Comparison of ENCODE assay signal across 8 mouse cellular contexts in the genomic region with DNA sequence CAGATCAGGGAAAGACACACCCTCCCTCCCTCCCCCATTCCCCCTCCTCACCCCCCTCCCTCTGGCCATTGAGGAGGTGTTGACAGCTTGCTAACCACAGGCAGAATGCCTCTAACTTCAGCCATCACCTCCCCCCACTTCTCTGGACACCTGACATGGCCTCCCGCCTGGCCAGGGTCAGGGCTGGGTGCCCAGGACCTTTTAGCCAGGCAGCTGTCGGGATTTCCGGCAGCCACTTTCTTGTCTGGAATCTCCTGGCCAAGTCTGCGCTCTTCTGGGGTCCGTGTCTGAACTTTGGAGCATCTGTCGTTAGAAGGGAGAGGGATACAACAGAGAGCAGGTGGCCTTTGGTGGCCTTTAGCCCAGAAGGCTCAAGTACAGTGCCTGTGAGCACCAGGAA. TPM values are rescaled to one million over a fixed set of nuclear protein-coding genes. Genes with fewer than 3 reads are reported as not detected.
DNase-seq lines count a peak whose midpoint lies in the region; ATAC-seq and TF ChIP-seq lines count a peak whose summit lies in the region.

No protein-coding gene starts in this region.

- no peak overlapping the region for H3K4me3 ChIP-seq in stomach, embryonic 16.5 days (replicated peaks; ENCODE audit: low read length)
- no peak overlapping the region for H3K4me3 ChIP-seq in stomach, postnatal 0 days (ENCODE audit: low read depth, low read length)
- H3K4me3 ChIP-seq in kidney, postnatal 0 days (replicated peaks; ENCODE audit: low read depth, low read length) = no peak overlapping the region

- H3K27me3 ChIP-seq in stomach, embryonic 16.5 days (ENCODE audit: control insufficient read depth, insufficient read depth, low read length) = no peaks in the 10 kb centered on the region
- no peaks in the 10 kb centered on the region for H3K27me3 ChIP-seq in stomach, postnatal 0 days (ENCODE audit: control insufficient read depth, insufficient read depth, low read length)
- no peaks in the 10 kb centered on the region for H3K27me3 ChIP-seq in kidney, postnatal 0 days (ENCODE audit: insufficient read depth, low read length)

- DNase-seq in stomach, postnatal 0 days (ENCODE audit: low spot score) = no peak
- peak; percentile 70 for DNase-seq in heart, adult 8-10 months (ENCODE audit: low spot score)
- DNase-seq in kidney, postnatal 0 days (ENCODE audit: low spot score) = peak; percentile 35
- peak; percentile 44 for DNase-seq in yolk sac, embryonic 10.5 days (ENCODE audit: low spot score)
- DNase-seq in testis, postnatal 10 days (ENCODE audit: low spot score) = no peak
- no peak for DNase-seq in left cerebral cortex, adult 11 months (ENCODE audit: low spot score)
- DNase-seq in left cerebral cortex, adult 8-10 months (ENCODE audit: low spot score in 2 of 2) = no peak

- no peak overlapping the region for H3K4me2 ChIP-seq in stomach, embryonic 16.5 days (ENCODE audit: low read depth, low read length)
- H3K4me2 ChIP-seq in stomach, postnatal 0 days (replicated peaks; ENCODE audit: low read depth) = no peak overlapping the region
- no peak overlapping the region for H3K4me2 ChIP-seq in kidney, postnatal 0 days (ENCODE audit: low read length)

- 31% methylated on average over 6 of the region's 6 CpGs for WGBS in stomach, embryonic 16.5 days
- WGBS in stomach, postnatal 0 days = 33% methylated on average over 6 of the region's 6 CpGs
- WGBS in kidney, postnatal 0 days = 17% methylated on average over 6 of the region's 6 CpGs

- no peak for TF ChIP-seq CTCF in stomach, postnatal 0 days (IDR thresholded peaks at IDR 0.05; ENCODE audit: low read depth)
- no peak for TF ChIP-seq CTCF in kidney, postnatal 0 days (IDR thresholded peaks at IDR 0.05; ENCODE audit: low read depth)

- no peak overlapping the region for H3K27ac ChIP-seq in stomach, embryonic 16.5 days (ENCODE audit: low read length)
- no peak overlapping the region for H3K27ac ChIP-seq in stomach, postnatal 0 days (replicated peaks)
- H3K27ac ChIP-seq in kidney, postnatal 0 days = no peak overlapping the region

- no peak for TF ChIP-seq EP300 in stomach, postnatal 0 days (optimal IDR thresholded peaks at IDR 0.05)

- H3K9me3 ChIP-seq in stomach, embryonic 16.5 days (replicated peaks; ENCODE audit: control insufficient read depth, low read length) = no peaks in the 10 kb centered on the region
- no peaks in the 10 kb centered on the region for H3K9me3 ChIP-seq in stomach, postnatal 0 days (ENCODE audit: control insufficient read depth, low read length)
- H3K9me3 ChIP-seq in kidney, postnatal 0 days (replicated peaks; ENCODE audit: low read length) = no peaks in the 10 kb centered on the region

- no peak overlapping the region for H3K9ac ChIP-seq in stomach, embryonic 16.5 days (ENCODE audit: low read length)
- H3K9ac ChIP-seq in stomach, postnatal 0 days (ENCODE audit: low read length) = no peak overlapping the region
- no peak overlapping the region for H3K9ac ChIP-seq in kidney, postnatal 0 days (ENCODE audit: low read depth, low read length)

- ATAC-seq in stomach, embryonic 16.5 days (ENCODE audit: insufficient read depth, low FRiP score) = 0 out of 2 replicates have a peak, but pooled peaks have one; percentile 6
- no peak for ATAC-seq in stomach, postnatal 0 days (ENCODE audit: low FRiP score, low TSS enrichment)
- peak; percentile 70 for ATAC-seq in kidney, postnatal 0 days (replicated peaks; ENCODE audit: low FRiP score, low read depth)

- 0 out of 2 replicates have a peak, but pooled peaks cover 2% of the 10 kb centered on the region for H3K4me1 ChIP-seq in stomach, embryonic 16.5 days (ENCODE audit: control insufficient read depth, insufficient read depth, low read length)
- 0 out of 2 replicates have a peak, but pooled peaks cover 3% of the 10 kb centered on the region for H3K4me1 ChIP-seq in stomach, postnatal 0 days (replicated peaks; ENCODE audit: control insufficient read depth, insufficient read depth)
- H3K4me1 ChIP-seq in kidney, postnatal 0 days (replicated peaks; ENCODE audit: insufficient read depth, low read length) = peaks cover 18% of the 10 kb centered on the region

- no peaks in the 10 kb centered on the region for H3K36me3 ChIP-seq in stomach, embryonic 16.5 days (ENCODE audit: control insufficient read depth, insufficient read depth, low read length)
- H3K36me3 ChIP-seq in stomach, postnatal 0 days (ENCODE audit: control insufficient read depth, insufficient read depth, low read length) = no peaks in the 10 kb centered on the region
- H3K36me3 ChIP-seq in kidney, postnatal 0 days (ENCODE audit: insufficient read depth, low read length) = no peaks in the 10 kb centered on the region

RNA-seq across cellular contexts. Expression of gene Rpl29, which starts 24.0 kb away (rescaled TPM):
- polyA plus RNA-seq in stomach, embryonic 16.5 days (2015; fragmentation: Nextera tagmentation; extraction: Ambion mirVana) = 747 and 881 TPM in 2 replicates
- 810 and 847 TPM in 2 replicates for polyA plus RNA-seq in stomach, postnatal 0 days (2015; fragmentation: Nextera tagmentation; extraction: Ambion mirVana)
- total RNA-seq in heart, adult 8-10 months (2022) = 100 to 1,000 TPM; 256 to 304 (median 274) TPM
- polyA plus RNA-seq in kidney, postnatal 0 days (2015; fragmentation: Nextera tagmentation; extraction: Ambion mirVana) = 1,104 and 1,207 TPM in 2 replicates
- total RNA-seq in left cerebral cortex, adult 8-10 months (2022) = 100 to 1,000 TPM; 266 to 312 (median 299) TPM

RNA-seq across cellular contexts. Expression of gene Acy1, which starts 32.8 kb away (rescaled TPM):
- polyA plus RNA-seq in stomach, embryonic 16.5 days (2015; fragmentation: Nextera tagmentation; extraction: Ambion mirVana) = 43.4 and 44.3 TPM in 2 replicates
- 20.7 and 23.9 TPM in 2 replicates for polyA plus RNA-seq in stomach, postnatal 0 days (2015; fragmentation: Nextera tagmentation; extraction: Ambion mirVana)
- total RNA-seq in heart, adult 8-10 months (2022) = 10 to 100 TPM; 23.1 to 28.9 (median 25.7) TPM
- polyA plus RNA-seq in kidney, postnatal 0 days (2015; fragmentation: Nextera tagmentation; extraction: Ambion mirVana) = 62.9 and 67.0 TPM in 2 replicates
- 10 to 100 TPM; 23.2 to 24.3 (median 23.7) TPM for total RNA-seq in left cerebral cortex, adult 8-10 months (2022)

RNA-seq across cellular contexts. Expression of gene Dusp7, which starts 36.8 kb away (rescaled TPM):
- 14.2 and 14.5 TPM in 2 replicates for polyA plus RNA-seq in stomach, embryonic 16.5 days (2015; fragmentation: Nextera tagmentation; extraction: Ambion mirVana)
- 12.3 and 12.7 TPM in 2 replicates for polyA plus RNA-seq in stomach, postnatal 0 days (2015; fragmentation: Nextera tagmentation; extraction: Ambion mirVana)
- total RNA-seq in heart, adult 8-10 months (2022) = 10 to 100 TPM; 53.4 to 67.0 (median 62.7) TPM
- polyA plus RNA-seq in kidney, postnatal 0 days (2015; fragmentation: Nextera tagmentation; extraction: Ambion mirVana) = 15.1 and 15.8 TPM in 2 replicates
- total RNA-seq in left cerebral cortex, adult 8-10 months (2022) = 100 to 1,000 TPM in 1 of 4 experiments, 10 to 100 TPM in 3; 89.5 to 103 (median 93.0) TPM

RNA-seq across cellular contexts. Expression of gene Abhd14b, which starts 42.0 kb away (rescaled TPM):
- 28.3 and 35.8 TPM in 2 replicates for polyA plus RNA-seq in stomach, embryonic 16.5 days (2015; fragmentation: Nextera tagmentation; extraction: Ambion mirVana)
- polyA plus RNA-seq in stomach, postnatal 0 days (2015; fragmentation: Nextera tagmentation; extraction: Ambion mirVana) = 39.0 and 46.0 TPM in 2 replicates
- total RNA-seq in heart, adult 8-10 months (2022) = 10 to 100 TPM in 2 of 4 experiments, 1 to 10 TPM in 2; 6.0 to 11.8 (median 9.6) TPM
- polyA plus RNA-seq in kidney, postnatal 0 days (2015; fragmentation: Nextera tagmentation; extraction: Ambion mirVana) = 72.8 and 75.2 TPM in 2 replicates
- total RNA-seq in left cerebral cortex, adult 8-10 months (2022) = 10 to 100 TPM; 14.6 to 16.1 (median 15.3) TPM

RNA-seq across cellular contexts. Expression of gene Abhd14a, which starts 42.2 kb away (rescaled TPM):
- 49.5 and 50.4 TPM in 2 replicates for polyA plus RNA-seq in stomach, embryonic 16.5 days (2015; fragmentation: Nextera tagmentation; extraction: Ambion mirVana)
- polyA plus RNA-seq in stomach, postnatal 0 days (2015; fragmentation: Nextera tagmentation; extraction: Ambion mirVana) = 23.1 and 23.2 TPM in 2 replicates
- 10 to 100 TPM; 17.5 to 20.6 (median 19.5) TPM for total RNA-seq in heart, adult 8-10 months (2022)
- 57.0 and 60.8 TPM in 2 replicates for polyA plus RNA-seq in kidney, postnatal 0 days (2015; fragmentation: Nextera tagmentation; extraction: Ambion mirVana)
- 10 to 100 TPM; 31.7 to 35.8 (median 34.5) TPM for total RNA-seq in left cerebral cortex, adult 8-10 months (2022)

Comparison
In these comparisons a context has a peak if more than half of its experiments do, and no peak if none do; other contexts are left out.
1. DNase-seq: peak in heart, adult 8-10 months (single experiment), kidney, postnatal 0 days (single experiment) and yolk sac, embryonic 10.5 days (single experiment); none in stomach, postnatal 0 days (single experiment), testis, postnatal 10 days (single experiment), left cerebral cortex, adult 11 months (single experiment) and left cerebral cortex, adult 8-10 months (0 of 2).